Mouse (Mus musculus) MEL (cell line): ENCODE measurements around the gene Glod4. TPM values are rescaled to one million over a fixed set of nuclear protein-coding genes. Genes with fewer than 3 reads are reported as not detected.

ENCODE experiments used
- DNase-seq: peaks from one replicate; pipeline ENCODE4 v3.0.0; 2011; ENCODE audit warnings: low read depth, low spot score
- H3K27ac ChIP-seq: 2 replicates; pipeline ENCODE4 v1.5.1; 2012; ENCODE audit warnings: low read depth, mild to moderate bottlenecking, control low read depth, low read length, moderate library complexity; ENCODE audit not compliant: control insufficient read depth
- H3K27me3 ChIP-seq, 2 experiments: fragments of 150-350 bp in 1 of 2; sonication (generic) in 1 of 2; 2 replicates each; pipeline ENCODE4 v1.6.1; 2012; ENCODE audit warnings: low read length in 2 of 2, mild to moderate bottlenecking in 2 of 2, improper control_type of control experiment in 1 of 2, moderate library complexity in 1 of 2; ENCODE audit not compliant: insufficient read depth in 2 of 2, control insufficient read depth in 1 of 2
- H3K36me3 ChIP-seq, 2 experiments: 2 replicates each; pipeline ENCODE4 v1.6.1; 2012 to 2014; ENCODE audit warnings: low read length in 2 of 2, improper control_type of control experiment in 1 of 2, inconsistent platforms in 1 of 2, mild to moderate bottlenecking in 1 of 2; ENCODE audit not compliant: insufficient read depth in 2 of 2, control insufficient read depth in 1 of 2
- H3K4me1 ChIP-seq, 2 experiments: fragments of 150-350 bp in 1 of 2; sonication (generic) in 1 of 2; 2 replicates each; pipeline ENCODE4 v1.6.1; 2012; ENCODE audit warnings: low read length in 2 of 2, improper control_type of control experiment in 1 of 2, mild to moderate bottlenecking in 1 of 2; ENCODE audit not compliant: insufficient read depth in 2 of 2, control insufficient read depth in 1 of 2
- H3K4me3 ChIP-seq, 2 experiments: fragments of 150-350 bp in 1 of 2; sonication (generic) in 1 of 2; 2 replicates each; pipeline ENCODE4 v1.5.1; 2012; ENCODE audit warnings: low read depth in 2 of 2, low read length in 2 of 2, mild to moderate bottlenecking in 2 of 2, moderate library complexity in 2 of 2, control low read depth in 1 of 2, improper control_type of control experiment in 1 of 2; ENCODE audit not compliant: control insufficient read depth in 1 of 2, insufficient read depth in 1 of 2
- H3K79me2 ChIP-seq: 2 replicates; pipeline ENCODE4 v1.6.1; 2012; ENCODE audit warnings: mild to moderate bottlenecking, low read length, moderate library complexity; ENCODE audit not compliant: control insufficient read depth, poor library complexity, insufficient read depth
- H3K9ac ChIP-seq: 2 replicates; pipeline ENCODE4 v1.6.1; 2012; ENCODE audit warnings: low read depth, mild to moderate bottlenecking, control low read depth, low read length, moderate library complexity; ENCODE audit not compliant: control insufficient read depth, poor library complexity, severe bottlenecking
- H3K9me3 ChIP-seq: fragments of 150-350 bp; sonication (generic); replicated peaks from 2 replicates; pipeline ENCODE4 v1.6.1; 2012; ENCODE audit warnings: mild to moderate bottlenecking, low read length, improper control_type of control experiment, moderate library complexity; ENCODE audit not compliant: insufficient read depth
- CHD1 ChIP-seq: IDR thresholded peaks from 2 replicates; pipeline ENCODE4 v1.6.1; 2012; ENCODE audit warnings: low read depth, mild to moderate bottlenecking, inconsistent platforms, low read length, improper control_type of control experiment
- CTCF ChIP-seq, 3 experiments: IDR thresholded peaks in 2 of 3; conservative IDR thresholded peaks in 1 of 3; 2 replicates each; pipeline ENCODE4 v1.5.1; 2011 to 2012; ENCODE audit warnings: low read length in 3 of 3, low read depth in 2 of 3, mild to moderate bottlenecking in 2 of 3, improper control_type of control experiment in 1 of 3, inconsistent platforms in 1 of 3, mixed read lengths in 1 of 3, moderate library complexity in 1 of 3; ENCODE audit not compliant: control insufficient read depth in 1 of 3, insufficient read depth in 1 of 3, poor library complexity in 1 of 3, severe bottlenecking in 1 of 3
- E2F4 ChIP-seq: IDR thresholded peaks from 2 replicates; pipeline ENCODE4 v1.6.1; 2011; ENCODE audit warnings: low read depth, low read length, improper control_type of control experiment, borderline replicate concordance
- ELF1 ChIP-seq: IDR thresholded peaks from 2 replicates; pipeline ENCODE4 v1.6.1; 2014; ENCODE audit warnings: low read depth, mild to moderate bottlenecking, inconsistent platforms, low read length, improper control_type of control experiment, moderate library complexity
- EP300 ChIP-seq, 2 experiments: IDR thresholded peaks; 2 replicates each; pipeline ENCODE4 v1.6.1; 2011; ENCODE audit warnings: improper control_type of control experiment in 2 of 2, low read length in 2 of 2, low read depth in 1 of 2, mild to moderate bottlenecking in 1 of 2
- ETS1 ChIP-seq: IDR thresholded peaks from 2 replicates; pipeline ENCODE4 v1.6.1; 2012; ENCODE audit warnings: low read depth, mild to moderate bottlenecking, inconsistent platforms, low read length, improper control_type of control experiment, moderate library complexity
- GABPA ChIP-seq: IDR thresholded peaks from 2 replicates; pipeline ENCODE4 v1.6.1; 2012; ENCODE audit warnings: low read depth, mild to moderate bottlenecking, inconsistent platforms, low read length, improper control_type of control experiment, moderate library complexity
- GATA1 ChIP-seq: IDR thresholded peaks from 2 replicates; pipeline ENCODE4 v1.6.1; 2011; ENCODE audit warnings: low read depth, low read length, improper control_type of control experiment
- JUND ChIP-seq: IDR thresholded peaks from 2 replicates; pipeline ENCODE4 v1.6.1; 2011; ENCODE audit warnings: low read depth, mild to moderate bottlenecking, improper control_type of control experiment, low read length
- KAT2A ChIP-seq: conservative IDR thresholded peaks from 2 replicates; pipeline ENCODE4 v1.6.1; 2012; ENCODE audit warnings: low read depth, low read length, improper control_type of control experiment, inconsistent platforms
- MAX ChIP-seq: IDR thresholded peaks from 2 replicates; pipeline ENCODE4 v1.6.1; 2011; ENCODE audit warnings: low read length, improper control_type of control experiment
- MAZ ChIP-seq: IDR thresholded peaks from 2 replicates; pipeline ENCODE4 v1.6.1; 2012; ENCODE audit warnings: low read depth, mild to moderate bottlenecking, inconsistent platforms, low read length, improper control_type of control experiment
- MEF2A ChIP-seq: IDR thresholded peaks from 2 replicates; pipeline ENCODE4 v1.6.1; 2014; ENCODE audit warnings: low read depth, mild to moderate bottlenecking, inconsistent platforms, low read length, improper control_type of control experiment; ENCODE audit not compliant: poor library complexity, insufficient replicate concordance, severe bottlenecking; ENCODE audit errors: extremely low read depth
- MXI1 ChIP-seq: IDR thresholded peaks from 2 replicates; pipeline ENCODE4 v1.6.1; 2011; ENCODE audit warnings: mild to moderate bottlenecking, low read depth, low read length, improper control_type of control experiment
- MYB ChIP-seq: IDR thresholded peaks from 2 replicates; pipeline ENCODE4 v1.6.1; 2011; ENCODE audit warnings: mild to moderate bottlenecking, low read depth, low read length, improper control_type of control experiment
- MYC ChIP-seq: IDR thresholded peaks from 2 replicates; pipeline ENCODE4 v1.6.1; 2011; ENCODE audit warnings: low read depth, mild to moderate bottlenecking, low read length, improper control_type of control experiment, moderate library complexity
- NELFE ChIP-seq: IDR thresholded peaks from 2 replicates; pipeline ENCODE4 v1.6.1; 2011; ENCODE audit warnings: low read depth, low read length, improper control_type of control experiment
- NRF1 ChIP-seq: IDR thresholded peaks from 2 replicates; pipeline ENCODE4 v1.6.1; 2014; ENCODE audit warnings: low read depth, mild to moderate bottlenecking, inconsistent platforms, low read length, improper control_type of control experiment, moderate library complexity; ENCODE audit not compliant: poor library complexity, insufficient read depth, severe bottlenecking
- POLR2AphosphoS2 ChIP-seq: IDR thresholded peaks from 2 replicates; pipeline ENCODE4 v1.6.1; 2011; ENCODE audit warnings: low read length, improper control_type of control experiment
- POLR2AphosphoS5 ChIP-seq: IDR thresholded peaks from 2 replicates; pipeline ENCODE4 v1.6.1; 2012; ENCODE audit warnings: low read depth, borderline replicate concordance, mild to moderate bottlenecking, inconsistent platforms, low read length, moderate library complexity, mixed read lengths
- RAD21 ChIP-seq: IDR thresholded peaks from 2 replicates; pipeline ENCODE4 v1.6.1; 2011; ENCODE audit warnings: mild to moderate bottlenecking, low read depth, low read length, improper control_type of control experiment
- RCOR1 ChIP-seq: IDR thresholded peaks from 2 replicates; pipeline ENCODE4 v1.6.1; 2012; ENCODE audit warnings: low read depth, mild to moderate bottlenecking, inconsistent platforms, low read length, improper control_type of control experiment
- SIN3A ChIP-seq: IDR thresholded peaks from 2 replicates; pipeline ENCODE4 v1.6.1; 2012; ENCODE audit warnings: low read length, improper control_type of control experiment, inconsistent platforms
- SMC3 ChIP-seq: IDR thresholded peaks from 2 replicates; pipeline ENCODE4 v1.6.1; 2011; ENCODE audit warnings: low read depth, low read length, improper control_type of control experiment
- TAL1 ChIP-seq: IDR thresholded peaks from 2 replicates; pipeline ENCODE4 v1.6.1; 2012; ENCODE audit warnings: mild to moderate bottlenecking, inconsistent platforms, low read length, moderate library complexity, mixed read lengths
- TBP ChIP-seq: IDR thresholded peaks from 2 replicates; pipeline ENCODE4 v1.8.0; 2011; ENCODE audit warnings: low read depth, low read length, improper control_type of control experiment
- TCF12 ChIP-seq: IDR thresholded peaks from 2 replicates; pipeline ENCODE4 v1.6.1; 2014; ENCODE audit warnings: low read depth, mild to moderate bottlenecking, inconsistent platforms, low read length, improper control_type of control experiment, moderate library complexity
- UBTF ChIP-seq: IDR thresholded peaks from 2 replicates; pipeline ENCODE4 v1.6.1; 2012; ENCODE audit warnings: low read depth, mild to moderate bottlenecking, inconsistent platforms, low read length, improper control_type of control experiment, moderate library complexity, borderline replicate concordance; ENCODE audit not compliant: insufficient read depth
- USF1 ChIP-seq: IDR thresholded peaks from 2 replicates; pipeline ENCODE4 v1.6.1; 2014; ENCODE audit warnings: low read depth, mild to moderate bottlenecking, inconsistent platforms, low read length, improper control_type of control experiment, moderate library complexity
- ZKSCAN1 ChIP-seq: IDR thresholded peaks from 2 replicates; pipeline ENCODE4 v1.6.1; 2012; ENCODE audit warnings: low read depth, mild to moderate bottlenecking, inconsistent platforms, low read length, improper control_type of control experiment, moderate library complexity
- ZMIZ1 ChIP-seq: IDR thresholded peaks from 2 replicates; pipeline ENCODE4 v1.6.1; 2012; ENCODE audit warnings: low read depth, mild to moderate bottlenecking, inconsistent platforms, low read length, improper control_type of control experiment, moderate library complexity
- ZNF384 ChIP-seq: IDR thresholded peaks from 2 replicates; pipeline ENCODE4 v1.6.1; 2012; ENCODE audit warnings: low read depth, mild to moderate bottlenecking, inconsistent platforms, low read length, improper control_type of control experiment
- polyA plus RNA-seq, 2 experiments: library from polyadenylated mRNA; stranded (reverse) in 1 of 2; unstranded in 1 of 2; fragments of >175 nt in 1 of 2; fragments of >200 nt in 1 of 2; gene quantifications; 2 replicates each; pipeline versions ENCODE4 v1.2.1 to v1.2.4; 2012; ENCODE audit warnings: low replicate concordance in 2 of 2, low read depth in 1 of 2; ENCODE audit not compliant: insufficient read length in 2 of 2, insufficient read depth in 1 of 2, missing spikeins in 1 of 2
- total RNA-seq: library from RNA; depleted of rRNA; stranded (reverse); fragments of 300-350 nt; gene quantifications from 2 replicates; pipeline ENCODE4 v1.2.3, GENCODE M21; 2012

Gene Glod4
- total and polyA plus RNA-seq, 3 experiments = 63.9 to 139 TPM; not detected in 1

DNA sequence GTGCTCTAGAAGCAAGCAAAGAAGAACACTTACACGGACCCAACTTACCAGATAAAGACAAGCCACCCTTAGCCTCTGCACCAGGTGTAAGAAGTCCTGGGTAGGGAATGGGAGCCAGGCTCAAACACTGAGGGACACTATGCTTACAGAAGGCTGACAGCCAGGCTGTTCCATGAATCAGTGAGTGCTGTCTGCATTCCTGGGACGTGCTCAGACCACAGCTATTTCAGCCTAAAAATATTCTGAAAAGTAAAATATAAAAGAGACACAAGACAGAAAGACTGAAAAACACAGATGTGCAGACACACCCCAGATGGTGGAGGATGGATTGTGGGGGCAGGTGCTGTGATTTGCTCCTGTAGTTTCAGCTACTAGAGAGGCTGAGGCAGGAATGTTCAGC, 88.7 kb downstream of the Glod4 start:
- TF ChIP-seq UBTF (no peak), ETS1 (no peak), TBP (no peak), E2F4 (no peak), RCOR1 (no peak), MYC (no peak), MYB (no peak), ZMIZ1 (no peak), GABPA (no peak), TCF12 (no peak)
- TF ChIP-seq, all 39 proteins: peak for 0
- Histone ChIP-seq H3K79me2 (no peaks in the 10 kb centered on the region), H3K27me3 (no peaks in the 10 kb centered on the region), H3K9me3 (no peaks in the 10 kb centered on the region), H3K27ac (peak overlapping the region; percentile 6; the same call in 1 of the 2 replicates), H3K4me3 (no peak overlapping the region), H3K9ac (no peak overlapping the region), H3K4me1 (peaks cover 8 to 10% of the 10 kb centered on the region in 2 experiments), H3K36me3 (peaks cover 0 to 20% of the 10 kb centered on the region in 2 experiments; a peak in 2 of 4 replicates)
- DNase-seq = no peak

DNA sequence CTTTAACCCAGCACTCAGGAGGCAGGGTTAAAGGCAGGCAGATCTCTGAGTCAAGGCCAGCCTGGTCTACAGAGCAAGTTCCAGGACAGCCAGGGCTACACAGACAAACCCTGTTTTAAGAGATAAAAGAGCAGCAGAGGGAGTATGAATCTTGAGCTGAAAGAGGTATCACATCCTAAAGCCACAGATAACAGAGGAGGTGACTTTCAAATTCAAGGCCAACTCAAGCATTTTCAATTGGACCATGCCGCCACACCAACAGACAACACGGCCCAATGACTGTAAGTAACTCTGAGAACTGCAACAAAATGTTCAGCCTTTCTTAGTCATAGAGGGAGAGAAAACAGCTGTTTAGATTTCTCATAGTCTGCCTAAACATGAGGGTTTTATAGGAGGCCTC, 89.3 kb downstream of the Glod4 start:
- no peak overlapping the region for H3K9ac ChIP-seq
- peaks cover 0 to 20% of the 10 kb centered on the region in 2 experiments; a peak in 2 of 4 replicates for H3K36me3 ChIP-seq
- no peaks in the 10 kb centered on the region for H3K27me3 ChIP-seq
- peak; percentile 71 for DNase-seq
- H3K4me1 ChIP-seq = peaks cover 8 to 10% of the 10 kb centered on the region in 2 experiments
- H3K27ac ChIP-seq = peak overlapping the region; percentile 13
- H3K9me3 ChIP-seq = no peaks in the 10 kb centered on the region
- H3K79me2 ChIP-seq = no peaks in the 10 kb centered on the region
- no peak overlapping the region for H3K4me3 ChIP-seq
- TF ChIP-seq MEF2A = no peak
- TF ChIP-seq CTCF (IDR thresholded peaks at IDR 0.05 in 2 of 3, conservative IDR thresholded peaks at IDR 0.05 in 1 of 3; ENCODE audit: control insufficient read depth in 1 of 3, insufficient read depth in 1 of 3, low read depth in 2 of 3, low read length in 3 of 3, poor library complexity in 1 of 3, severe bottlenecking in 1 of 3) = no peak
- no peak for TF ChIP-seq USF1
- TF ChIP-seq ZNF384 = no peak
- TF ChIP-seq GABPA = no peak
- no peak for TF ChIP-seq ZMIZ1
- no peak for TF ChIP-seq CHD1
- TF ChIP-seq TAL1 = no peak; the same call in 1 of the 2 replicates
- peak; percentile 20 to 39; a peak in 3 of 4 replicates for TF ChIP-seq EP300 (IDR thresholded peaks at IDR 0.05; ENCODE audit: low read depth in 1 of 2, low read length in 2 of 2)
- TF ChIP-seq KAT2A = no peak
- peak; percentile 29; the same call in 1 of the 2 replicates for TF ChIP-seq SIN3A
- TF ChIP-seq MAZ = no peak
- no peak for TF ChIP-seq ZKSCAN1
- no peak for TF ChIP-seq SMC3
- TF ChIP-seq JUND = no peak
- no peak for TF ChIP-seq POLR2AphosphoS5
- no peak for TF ChIP-seq E2F4
- TF ChIP-seq NELFE = no peak
- TF ChIP-seq NRF1 = no peak
- no peak for TF ChIP-seq RAD21
- no peak for TF ChIP-seq POLR2AphosphoS2
- 0 out of 2 replicates have a peak, but pooled peaks have one; percentile 9 for TF ChIP-seq RCOR1
- TF ChIP-seq MXI1 = no peak
- TF ChIP-seq MAX = no peak
- TF ChIP-seq ELF1 = no peak
- TF ChIP-seq GATA1 = peak; percentile 72
- no peak for TF ChIP-seq ETS1
